Mouse (Mus musculus) spleen, adult 2 months (tissue): ENCODE measurements around the gene Cd59a.
"Not testable (repeated sequence)": the region's sequence is repeated elsewhere in the genome, so short reads cannot be mapped to it uniquely, and the experiment has no call there.

Source experiments
- CTCF ChIP-seq: fragments of 200-500 bp; IDR thresholded peaks from 2 replicates; pipeline ENCODE4 v1.5.1; 2011; ENCODE audit warnings: mild to moderate bottlenecking, inconsistent platforms; ENCODE audit not compliant: insufficient read depth, insufficient read length, insufficient replicate concordance; ENCODE audit errors: extremely low read depth
- POLR2A ChIP-seq: fragments of 200-500 bp; IDR thresholded peaks from 2 replicates; pipeline ENCODE4 v1.6.1; 2011; ENCODE audit warnings: low read depth, low read length, inconsistent platforms

GRCm38 (mm10) chr2:104097396-104097795 is 1.8 kb downstream of the Cd59a start:
- not testable (repeated sequence) for TF ChIP-seq CTCF, POLR2A
